Mouse (Mus musculus) hindbrain, embryonic 11.5 days (tissue): Measurements from ENCODE around the gene Chd4. TPM values are rescaled to one million over a fixed set of nuclear protein-coding genes. Genes with fewer than 3 reads are reported as not detected.

Experiments
- ATAC-seq: fragments of 200-750 bp; cut with Nextera tagmentation; 2 replicates; pipeline ENCODE4 v1.8.0; 2017; ENCODE audit warnings: mild to moderate bottlenecking, moderate TSS enrichment, moderate library complexity; ENCODE audit not compliant: low FRiP score
- DNase-seq: peaks from one replicate; pipeline ENCODE4 v3.0.0-alpha.2; 2015; ENCODE audit warnings: low spot score
- H3K27ac ChIP-seq: fragments of 300-500 bp; sonication (generic); 2 replicates; pipeline ENCODE4 v1.5.1; 2014; ENCODE audit warnings: mild to moderate bottlenecking, low read depth, low read length
- H3K27me3 ChIP-seq: fragments of 300-500 bp; sonication (generic); 2 replicates; pipeline ENCODE4 v1.6.1; 2014; ENCODE audit warnings: mild to moderate bottlenecking, low read length, moderate library complexity, mixed read lengths; ENCODE audit not compliant: control insufficient read depth, insufficient read depth
- H3K36me3 ChIP-seq: fragments of 300-500 bp; sonication (generic); 2 replicates; pipeline ENCODE4 v1.6.1; 2014; ENCODE audit warnings: mild to moderate bottlenecking, low read length, moderate library complexity, mixed read lengths; ENCODE audit not compliant: control insufficient read depth, insufficient read depth
- H3K4me1 ChIP-seq: fragments of 300-500 bp; sonication (generic); replicated peaks from 2 replicates; pipeline ENCODE4 v1.6.1; 2014; ENCODE audit warnings: low read length, mixed read lengths; ENCODE audit not compliant: control insufficient read depth, insufficient read depth
- H3K4me2 ChIP-seq: fragments of 300-500 bp; sonication (generic); replicated peaks from 2 replicates; pipeline ENCODE4 v1.6.1; 2014; ENCODE audit warnings: mild to moderate bottlenecking, low read depth, low read length
- H3K4me3 ChIP-seq: fragments of 300-500 bp; sonication (generic); 2 replicates; pipeline ENCODE4 v1.5.1; 2014; ENCODE audit warnings: low read depth, low read length
- H3K9ac ChIP-seq: fragments of 300-500 bp; sonication (generic); 2 replicates; pipeline ENCODE4 v1.6.1; 2014; ENCODE audit warnings: low read depth, low read length
- H3K9me3 ChIP-seq: fragments of 300-500 bp; sonication (generic); 2 replicates; pipeline ENCODE4 v1.6.1; 2016; ENCODE audit warnings: low read length; ENCODE audit not compliant: control insufficient read depth
- WGBS: fragments of 180-500 bp; shearing (Covaris S2); extraction: QIAGEN DNeasy Blood & Tissue Kit; methylation state at CpG from one replicate; pipeline ENCODE4 v1.1.7; 2014; 5-methylcytosine and 5-hydroxymethylcytosine counted together
- polyA plus RNA-seq: library from polyadenylated mRNA; unstranded; fragments of >200 nt; fragmentation: Nextera tagmentation; extraction: Ambion mirVana; gene quantifications from 2 replicates; pipeline ENCODE4 v1.2.1, GENCODE M21; 2014

Chd4 gene
- polyA plus RNA-seq, 1 experiment from 2014 or later: 130 TPM

GRCm38 (mm10) chr6:125148251-125148925 is 52.6 kb downstream of the Chd4 start:
- DNase-seq (no peak), ATAC-seq (no peak)
- Histone ChIP-seq H3K27me3 (no peaks in the 10 kb centered on the region), H3K4me3 (no peak overlapping the region), H3K4me2 (0 out of 2 replicates have a peak overlapping the region, but pooled peaks have one; percentile 5), H3K27ac (no peak overlapping the region), H3K4me1 (peaks cover 10% of the 10 kb centered on the region; the same call in 1 of the 2 replicates), H3K36me3 (no peaks in the 10 kb centered on the region), H3K9ac (0 out of 2 replicates have a peak overlapping the region, but pooled peaks have one; percentile 23), H3K9me3 (no peaks in the 10 kb centered on the region)
- WGBS: 75% methylated on average over 18 of the region's 18 CpGs

GRCm38 (mm10) chr6:125148926-125149568 is 53.3 kb downstream of the Chd4 start:
- H3K36me3 ChIP-seq: no peaks in the 10 kb centered on the region

GRCm38 (mm10) chr6:125149569-125149950 is 53.8 kb downstream of the Chd4 start:
- no peak overlapping the region for H3K9ac ChIP-seq

More at GRCm38 (mm10) chr6:125148926-125149568, 53.3 kb downstream of the Chd4 start:
- whole genome bisulfite sequencing: 84% methylated on average over 16 of the region's 16 CpGs
- Histone ChIP-seq H3K4me3 (no peak overlapping the region), H3K27ac (no peak overlapping the region), H3K9me3 (no peaks in the 10 kb centered on the region), H3K4me1 (peaks cover 10% of the 10 kb centered on the region; the same call in 1 of the 2 replicates), H3K4me2 (no peak overlapping the region), H3K9ac (no peak overlapping the region), H3K27me3 (no peaks in the 10 kb centered on the region)
- ATAC-seq (no peak), DNase-seq (no peak)

GRCm38 (mm10) chr6:125152212-125153017 is 56.6 kb downstream of the Chd4 start:
- H3K9ac ChIP-seq: no peak overlapping the region
- WGBS: 83% methylated on average over 22 of the region's 22 CpGs
- DNase-seq (no peak), ATAC-seq (no peak)
- H3K4me2 ChIP-seq: no peak overlapping the region
- H3K27me3 ChIP-seq: no peaks in the 10 kb centered on the region
- H3K9me3 ChIP-seq: no peaks in the 10 kb centered on the region
- no peaks in the 10 kb centered on the region; the same call in 1 of the 2 replicates for H3K4me1 ChIP-seq
- H3K27ac ChIP-seq: no peak overlapping the region
- H3K36me3 ChIP-seq: no peaks in the 10 kb centered on the region
- H3K4me3 ChIP-seq: no peak overlapping the region

More at GRCm38 (mm10) chr6:125149569-125149950, 53.8 kb downstream of the Chd4 start:
- Histone ChIP-seq H3K9me3 (no peaks in the 10 kb centered on the region), H3K27me3 (no peaks in the 10 kb centered on the region), H3K36me3 (no peaks in the 10 kb centered on the region), H3K4me1 (peaks cover 10% of the 10 kb centered on the region; the same call in 1 of the 2 replicates), H3K4me2 (no peak overlapping the region), H3K4me3 (no peak overlapping the region), H3K27ac (no peak overlapping the region)
- no peak for DNase-seq
- ATAC-seq: no peak
- WGBS: 70% methylated on average over 7 of the region's 7 CpGs

- H3K4me1 ChIP-seq: no peaks in the 10 kb centered on the region; the same call in 1 of the 2 replicates
- ATAC-seq (no peak), DNase-seq (no peak)
- no peaks in the 10 kb centered on the region for H3K36me3 ChIP-seq
- H3K27me3 ChIP-seq: no peaks in the 10 kb centered on the region
- no peak overlapping the region for H3K27ac ChIP-seq
- no peak overlapping the region for H3K4me3 ChIP-seq
- no peaks in the 10 kb centered on the region for H3K9me3 ChIP-seq
- H3K9ac ChIP-seq: no peak overlapping the region
- H3K4me2 ChIP-seq: no peak overlapping the region
- 88% methylated on average over 5 of the region's 5 CpGs for WGBS
Observed at GRCm38 (mm10) chr6:125153018-125153389, 57.2 kb downstream of the Chd4 start.

- peaks cover 1% of the 10 kb centered on the region; the same call in 1 of the 2 replicates for H3K36me3 ChIP-seq
- H3K27me3 ChIP-seq: no peaks in the 10 kb centered on the region
- H3K4me3 ChIP-seq: no peak overlapping the region
- no peak overlapping the region for H3K27ac ChIP-seq
- no peak overlapping the region for H3K4me2 ChIP-seq
- ATAC-seq (no peak), DNase-seq (no peak)
- no peaks in the 10 kb centered on the region for H3K9me3 ChIP-seq
- H3K4me1 ChIP-seq: no peaks in the 10 kb centered on the region; the same call in 1 of the 2 replicates
- H3K9ac ChIP-seq: no peak overlapping the region
- 95% methylated on average over 4 of the region's 4 CpGs for WGBS
Observed at GRCm38 (mm10) chr6:125153682-125154081, 57.9 kb downstream of the Chd4 start.

GRCm38 (mm10) chr6:125154550-125154949 is 58.8 kb downstream of the Chd4 start:
- Histone ChIP-seq H3K4me3 (no peak overlapping the region), H3K27me3 (no peaks in the 10 kb centered on the region), H3K27ac (no peak overlapping the region), H3K9me3 (no peaks in the 10 kb centered on the region), H3K36me3 (peaks cover 7% of the 10 kb centered on the region; the same call in 1 of the 2 replicates), H3K4me2 (no peak overlapping the region), H3K9ac (no peak overlapping the region), H3K4me1 (no peaks in the 10 kb centered on the region; the same call in 1 of the 2 replicates)
- ATAC-seq (no peak), DNase-seq (no peak)

GRCm38 (mm10) chr6:125155262-125155661 is 59.5 kb downstream of the Chd4 start:
- Histone ChIP-seq H3K4me3 (no peak overlapping the region), H3K9me3 (no peaks in the 10 kb centered on the region), H3K9ac (no peak overlapping the region), H3K27ac (no peak overlapping the region), H3K4me1 (no peaks in the 10 kb centered on the region; the same call in 1 of the 2 replicates), H3K27me3 (no peaks in the 10 kb centered on the region), H3K36me3 (peaks cover 10% of the 10 kb centered on the region; the same call in 1 of the 2 replicates), H3K4me2 (no peak overlapping the region)
- ATAC-seq (no peak), DNase-seq (no peak)
- WGBS: 93% methylated on average over 8 of the region's 8 CpGs
